Mouse (Mus musculus): ENCODE measurements at regions not wholly inside any gene's neighbourhood (a gene's known extent, or its start where the extent isn't known, plus 50 kb on each side); places are given as distances from the start of the nearest gene placed in this dataset.

GRCm38 (mm10) chr1:120842596-120842995 lies 240.4 kb downstream of the En1 start:
- TF ChIP-seq CTCF (IDR thresholded peaks at IDR 0.05; ENCODE audit: low read depth, low read length) (no peak), GATA1 (IDR thresholded peaks at IDR 0.05; ENCODE audit: borderline replicate concordance, low read length) (no peak), TAL1 (conservative IDR thresholded peaks at IDR 0.05; ENCODE audit: low read depth, low read length) (no peak), POLR2AphosphoS5 (IDR thresholded peaks at IDR 0.05; ENCODE audit: insufficient replicate concordance, low read depth, low read length) (no peak), GATA2 (IDR thresholded peaks at IDR 0.05; ENCODE audit: borderline replicate concordance, low read depth, low read length) (no peak)

All from G1E (cell line).